Mouse (Mus musculus) 3T3-L1 (cell line): ENCODE data around the gene Samd8.

Experiments used
- DNase-seq: peaks from one replicate; pipeline ENCODE4 v3.0.0-alpha.2; 2015; ENCODE audit warnings: low read depth, low spot score

Samd8 gene

DNA sequence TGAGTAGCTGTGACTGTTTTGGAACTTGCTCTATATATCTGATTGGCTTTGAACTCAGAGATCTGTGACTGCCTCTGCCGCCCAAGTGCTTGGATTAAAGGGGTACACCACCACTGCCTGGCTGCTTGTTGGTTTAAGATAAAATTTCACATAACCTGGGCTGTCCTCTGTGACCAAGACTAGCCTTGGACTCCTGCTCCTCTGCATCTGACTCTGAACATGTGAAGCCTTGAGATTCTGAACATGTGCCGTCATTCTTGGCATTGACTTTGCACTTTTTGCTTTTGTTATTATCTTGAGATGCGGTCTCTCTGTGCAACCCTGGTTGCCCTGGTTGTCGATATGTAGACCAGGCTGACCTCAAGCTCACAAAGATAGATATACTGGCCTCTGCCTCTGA, 41.4 kb downstream of the Samd8 start:
- no peak for DNase-seq

DNA sequence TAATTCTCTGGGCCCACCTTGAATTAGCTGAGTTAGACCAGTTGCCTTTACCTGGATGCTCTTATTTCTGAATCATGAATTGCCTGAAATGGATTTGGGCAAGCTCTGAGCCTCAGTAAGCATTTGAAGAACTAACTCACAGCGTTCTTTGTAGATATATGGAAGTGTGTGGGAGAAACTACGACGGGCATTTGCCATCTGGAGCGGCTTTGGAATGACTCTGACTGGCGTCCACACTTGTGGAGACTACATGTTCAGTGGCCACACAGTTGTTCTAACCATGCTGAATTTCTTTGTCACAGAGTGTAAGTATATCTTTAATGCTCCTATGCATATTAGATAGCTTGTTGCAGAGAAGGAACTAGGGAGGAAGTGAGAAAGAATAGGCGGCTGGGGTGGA, 41.9 kb downstream of the Samd8 start:
- no peak for DNase-seq

DNA sequence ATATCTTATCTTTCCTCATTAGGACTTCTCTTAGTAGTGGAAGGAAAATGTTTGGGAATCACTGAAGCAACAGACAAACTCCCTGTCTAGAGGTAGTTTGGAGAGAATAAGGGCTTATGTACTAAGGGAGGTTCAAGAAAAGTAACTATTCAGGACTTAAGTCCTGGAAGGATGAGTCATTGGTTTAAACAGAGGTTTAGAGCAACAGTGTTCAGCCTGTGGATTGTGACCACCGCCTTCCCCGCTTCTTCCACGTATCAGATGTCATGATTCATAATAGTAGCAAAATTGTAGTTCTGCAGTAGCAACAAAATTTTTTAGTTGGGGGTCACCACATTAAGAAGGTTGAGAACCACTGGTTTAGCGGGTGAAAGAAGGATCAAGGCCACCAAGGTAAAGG, 50.3 kb downstream of the Samd8 start:
- peak; percentile 55 for DNase-seq

DNA sequence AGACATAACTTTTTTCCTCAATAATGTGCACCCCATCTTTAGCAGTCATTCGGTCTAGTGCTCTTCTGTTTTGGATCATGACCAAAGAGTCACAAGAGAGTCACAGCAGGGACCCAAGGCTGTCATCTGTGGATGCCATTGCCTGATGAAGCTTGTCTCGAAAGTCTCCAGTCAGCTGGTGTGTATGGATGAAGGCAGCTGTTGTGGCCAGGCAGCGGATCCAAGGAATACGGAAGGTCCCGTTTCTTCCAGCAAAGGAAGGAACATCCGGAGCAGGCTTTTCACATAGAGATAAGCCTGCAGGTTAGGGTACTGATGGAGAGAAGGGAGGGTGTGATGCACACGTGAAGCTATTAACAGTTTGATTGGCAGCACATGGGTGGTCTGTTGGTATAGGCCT, 51.3 kb downstream of the Samd8 start:
- DNase-seq, result no peak

DNA sequence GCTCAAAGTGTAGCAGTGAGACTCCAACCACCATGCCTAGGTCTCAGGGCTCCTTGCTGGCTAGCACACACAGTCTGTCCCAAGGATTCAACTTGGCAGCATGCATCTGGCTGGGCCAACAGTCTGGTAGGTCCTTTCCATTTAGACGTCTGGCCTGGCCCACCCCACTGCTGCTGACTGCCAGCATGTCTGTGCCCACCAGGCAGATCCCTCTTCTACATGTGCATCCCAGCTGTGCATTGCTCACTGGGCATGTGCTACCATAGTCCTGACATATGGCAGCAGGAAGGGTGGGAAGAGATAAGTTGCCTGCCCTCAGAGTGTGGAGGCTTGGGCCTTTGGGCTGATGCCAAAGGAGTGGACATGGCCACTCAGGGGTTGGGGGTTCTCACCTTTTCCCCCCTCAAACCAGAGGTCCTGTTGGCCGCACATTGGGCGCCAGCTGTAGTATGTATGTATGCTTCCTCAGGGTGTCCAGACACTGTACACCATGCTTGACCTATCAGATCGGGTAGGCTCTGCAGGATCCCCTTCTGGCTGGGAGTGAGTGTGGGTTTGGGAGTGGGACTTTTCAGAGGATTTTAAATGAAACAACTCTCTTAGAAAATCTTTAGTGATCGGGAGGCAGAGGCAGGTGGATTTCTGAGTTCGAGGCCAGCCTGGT, 52.3 kb downstream of the Samd8 start:
- no peak for DNase-seq

DNA sequence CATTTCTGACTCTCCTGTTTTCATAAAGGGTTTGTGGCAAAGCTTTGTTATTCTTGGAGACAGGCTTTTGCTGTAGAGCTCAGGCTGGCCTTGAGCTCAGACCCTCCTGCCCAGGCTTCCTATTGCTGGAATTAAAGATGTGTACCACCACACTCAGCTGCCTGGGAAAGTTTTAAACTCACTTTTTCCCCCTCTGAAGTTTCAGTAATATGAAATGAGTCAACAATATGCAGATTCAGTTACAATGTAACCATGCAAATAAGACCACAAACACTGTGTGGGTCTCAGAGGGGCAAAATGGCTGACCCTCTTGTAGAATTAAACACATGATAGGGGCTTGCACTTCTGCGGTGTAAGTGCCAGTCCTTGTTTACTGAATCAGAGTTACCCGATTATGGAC, 55.9 kb downstream of the Samd8 start:
- no peak for DNase-seq

DNA sequence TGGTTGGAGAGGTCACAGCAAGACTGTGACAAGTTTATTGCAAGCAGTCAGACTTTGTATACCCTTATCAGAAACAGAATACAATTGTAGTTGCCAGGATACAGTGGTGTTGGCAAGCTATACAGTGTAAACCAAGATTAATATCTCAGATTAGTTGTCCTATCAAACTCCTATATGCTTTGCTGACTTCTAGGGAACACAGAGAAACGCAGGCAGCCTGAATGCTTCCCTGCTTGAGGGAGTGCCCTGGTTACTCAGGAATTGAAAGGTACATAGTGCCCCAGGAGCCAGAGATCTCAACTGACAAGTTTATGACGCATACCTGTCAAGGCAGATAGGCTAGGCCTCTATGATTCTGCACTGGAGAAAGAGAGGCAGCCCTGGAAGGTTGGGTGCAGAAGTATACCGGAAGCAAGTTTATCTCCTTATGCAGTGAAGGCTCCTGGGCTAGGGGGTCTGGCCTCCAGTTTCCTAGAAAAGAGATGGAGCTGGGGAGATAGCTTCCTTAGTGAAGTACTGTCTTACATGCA, 56.4 kb downstream of the Samd8 start:
- DNase-seq, result no peak

DNA sequence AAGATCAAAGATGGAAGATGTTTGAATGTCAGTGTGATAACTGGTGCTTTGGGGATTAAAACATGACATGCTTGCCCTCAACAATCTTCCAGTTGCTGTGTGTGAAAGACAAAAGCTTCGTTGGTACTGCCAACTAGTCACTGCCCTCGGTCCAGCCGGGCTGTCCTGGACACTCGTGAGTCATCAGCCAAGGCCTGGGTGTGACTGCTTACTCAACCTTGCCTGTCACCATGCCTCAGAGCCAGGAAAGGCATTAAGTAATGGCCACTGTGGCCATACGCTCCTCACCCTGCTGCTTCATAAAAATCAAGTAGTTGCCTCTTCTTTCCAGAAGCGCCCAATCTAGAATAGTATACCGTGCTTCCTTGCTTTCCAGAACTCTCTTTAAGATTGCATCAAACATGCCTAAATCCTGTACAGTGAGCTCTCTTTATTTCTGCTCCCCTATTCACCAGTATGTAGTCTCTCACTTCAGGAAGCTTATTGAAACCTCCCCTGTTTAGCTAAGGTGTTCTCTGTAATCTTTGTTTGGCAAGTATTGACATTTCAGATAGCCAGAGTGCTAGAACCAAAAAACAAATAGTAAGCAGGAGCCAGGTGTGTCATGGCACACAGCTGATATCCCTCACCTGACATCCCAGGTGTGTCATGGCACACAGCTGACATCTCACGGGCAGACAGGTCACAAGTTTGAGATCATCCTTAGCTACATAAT, 58.0 kb downstream of the Samd8 start:
- DNase-seq, result peak; percentile 83

DNA sequence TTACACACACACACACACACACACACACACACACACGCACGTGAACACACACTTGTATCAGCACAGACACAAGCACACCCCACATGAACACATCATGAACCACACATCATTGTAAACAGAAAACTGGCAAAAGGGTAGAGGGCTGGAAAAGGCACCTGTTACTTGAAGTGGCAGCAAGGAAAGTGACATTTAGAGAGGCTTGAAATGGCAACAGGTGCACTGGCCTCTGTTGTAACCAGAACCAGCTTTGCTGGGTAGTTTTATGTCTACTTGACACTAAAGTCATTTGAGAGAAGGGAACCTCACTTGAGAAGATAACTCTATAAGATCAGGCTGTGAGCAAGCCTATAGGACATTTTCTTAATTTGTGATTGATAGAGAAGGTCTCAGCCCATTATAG, 59.1 kb downstream of the Samd8 start:
- DNase-seq, result no peak

DNA sequence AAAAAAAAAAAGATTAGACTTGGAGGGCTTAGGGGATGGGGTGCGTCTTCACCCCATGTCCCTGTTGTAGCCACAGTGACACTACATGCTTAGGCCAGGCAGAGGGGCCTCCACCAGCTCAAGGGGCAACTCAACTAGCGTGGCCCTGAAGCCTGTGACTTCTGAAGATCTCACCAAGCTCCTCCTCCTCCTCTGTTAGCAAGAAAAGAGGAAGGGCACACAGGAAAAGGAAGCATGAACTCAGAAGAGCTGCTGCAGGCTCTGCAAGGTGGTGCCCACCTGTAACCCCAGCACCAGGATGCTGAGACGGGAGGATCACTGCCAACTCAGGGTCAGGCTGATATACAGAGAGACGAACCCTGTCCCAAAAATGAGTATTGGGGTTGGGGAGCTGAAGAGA, 61.0 kb downstream of the Samd8 start:
- DNase-seq, result no peak

DNA sequence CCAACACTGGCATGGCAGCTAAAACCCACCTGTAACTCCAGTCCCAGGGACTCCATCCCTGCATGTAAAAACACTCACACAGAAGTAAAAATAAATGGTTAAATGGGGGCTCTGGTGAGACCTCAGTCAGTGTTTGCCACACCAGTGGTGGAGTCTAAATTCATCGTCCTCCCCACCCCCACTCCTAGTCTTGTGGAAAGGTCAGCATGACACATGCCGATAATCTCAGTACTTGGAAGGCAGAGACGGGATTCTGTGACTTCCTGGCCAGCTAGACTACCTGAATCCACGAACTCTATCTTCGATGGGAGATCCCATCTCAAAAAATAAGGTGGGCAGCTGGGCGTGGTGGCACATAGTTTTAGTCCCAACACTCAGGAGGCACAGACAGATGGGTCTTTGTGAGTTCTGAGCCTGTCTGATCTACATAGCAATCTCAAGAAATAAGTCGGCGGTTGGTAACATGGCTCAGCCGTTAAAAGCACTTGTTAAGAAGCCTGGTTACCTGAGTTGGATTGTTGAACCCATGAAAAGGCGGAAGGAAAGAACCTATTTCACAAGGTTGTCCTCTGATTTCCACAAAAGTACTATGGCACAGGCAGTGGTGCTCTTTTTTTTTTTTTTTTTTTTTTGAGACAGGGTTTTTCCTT, 61.5 kb downstream of the Samd8 start:
- DNase-seq, result no peak

DNA sequence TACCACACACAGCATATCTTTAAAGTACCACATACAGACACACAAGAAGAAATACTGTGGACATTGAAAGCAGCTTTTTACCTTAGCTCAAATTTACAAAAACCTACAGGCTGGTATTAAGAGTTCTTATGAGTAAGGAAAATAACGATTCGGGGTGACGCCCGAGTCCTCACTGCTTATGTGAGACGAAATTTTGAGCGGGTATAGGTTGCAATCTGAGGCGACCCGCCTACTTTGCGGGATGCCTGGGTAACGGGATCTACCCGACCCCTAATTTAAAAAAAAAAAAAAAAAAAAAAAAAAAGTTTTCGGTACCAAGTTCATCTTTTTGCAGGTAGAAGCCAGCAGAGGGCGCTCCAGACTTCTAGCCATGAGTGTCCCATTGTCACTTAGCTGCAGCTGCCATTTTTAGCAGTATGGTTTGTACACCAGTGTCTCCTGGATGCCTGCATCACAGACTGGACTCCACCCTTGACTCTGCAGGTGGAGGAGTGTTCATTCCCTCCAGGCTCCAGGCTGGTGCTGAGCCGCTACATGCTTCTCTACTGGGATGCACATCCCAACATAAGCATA, 62.3 kb downstream of the Samd8 start:
- peak; percentile 86 for DNase-seq

DNA sequence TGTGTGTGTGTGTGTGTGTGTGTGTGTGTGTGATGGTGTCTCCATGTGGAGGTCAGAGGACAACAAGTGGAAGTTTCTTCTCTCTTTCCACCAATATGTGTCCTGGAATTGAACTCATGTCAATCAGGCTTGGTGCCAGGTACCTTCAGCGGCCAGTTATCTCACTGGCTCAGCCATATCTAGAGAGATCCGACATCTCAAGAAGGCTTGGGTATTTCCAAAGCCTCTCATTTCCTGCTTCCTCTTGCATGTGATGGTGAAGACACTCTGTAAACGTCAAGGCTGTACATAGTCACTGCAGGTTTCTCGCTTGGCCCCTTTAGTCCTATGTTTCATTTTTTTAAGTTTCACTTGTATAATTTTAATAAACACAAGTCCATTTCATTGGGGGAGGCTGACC, 62.9 kb downstream of the Samd8 start:
- DNase-seq, result no peak

DNA sequence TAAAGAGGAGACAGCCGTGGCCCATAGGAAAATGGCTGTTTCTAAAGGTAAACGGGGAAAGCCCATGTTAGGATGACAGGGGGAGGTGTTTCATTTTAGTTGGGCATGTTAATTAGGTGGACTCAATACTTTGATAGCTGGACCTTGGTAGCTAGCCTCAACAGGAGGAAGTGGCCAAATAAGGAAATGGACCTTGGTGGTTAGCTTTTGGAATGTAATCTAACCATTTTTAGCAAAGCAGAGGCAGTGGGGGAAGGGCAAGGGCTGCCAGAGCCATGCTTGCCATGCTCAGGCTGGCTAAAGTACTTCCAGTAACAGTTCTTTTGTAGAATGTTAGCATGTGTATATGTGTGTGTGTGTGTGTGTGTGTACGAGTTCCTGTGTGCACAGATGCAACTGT, 63.5 kb downstream of the Samd8 start:
- peak; percentile 57 for DNase-seq

DNA sequence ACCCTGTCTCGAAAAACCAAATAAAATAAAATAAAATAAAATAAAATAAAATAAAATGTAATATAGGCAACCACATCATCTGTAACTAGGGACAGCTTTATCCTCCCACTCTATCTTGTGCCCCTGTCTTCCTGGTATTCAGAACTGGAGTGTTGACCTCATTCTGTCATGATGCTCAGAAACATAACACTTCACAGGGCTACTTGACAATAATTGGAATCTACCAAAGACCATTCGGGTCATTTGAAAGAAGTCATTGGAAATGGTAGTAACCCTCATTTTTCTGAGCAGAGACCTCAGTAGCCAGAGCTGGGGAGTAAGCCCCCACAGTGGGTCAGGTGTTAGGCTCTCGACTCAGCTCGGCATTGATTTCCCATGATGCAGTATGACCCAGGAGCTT, 64.3 kb downstream of the Samd8 start:
- no peak for DNase-seq

DNA sequence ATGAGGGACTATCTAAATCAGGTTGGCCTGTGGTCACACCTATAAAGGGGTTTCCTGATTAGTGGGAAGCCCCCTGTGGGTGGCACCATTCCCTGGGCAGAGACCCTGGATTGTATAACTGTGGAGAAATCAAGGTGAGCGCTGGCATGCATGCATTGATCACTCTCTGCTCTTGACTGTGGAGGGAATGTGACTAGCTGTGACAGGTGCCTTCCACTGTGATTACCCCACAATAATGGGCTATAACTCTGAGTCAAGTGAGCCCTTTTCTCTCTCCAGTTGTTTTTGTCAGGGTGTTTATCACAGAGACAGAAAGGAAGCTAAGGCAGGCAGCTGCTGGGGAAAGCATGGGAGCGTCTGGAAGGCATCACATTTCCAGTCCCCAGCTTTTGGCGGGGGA, 65.9 kb downstream of the Samd8 start:
- DNase-seq, result no peak

DNA sequence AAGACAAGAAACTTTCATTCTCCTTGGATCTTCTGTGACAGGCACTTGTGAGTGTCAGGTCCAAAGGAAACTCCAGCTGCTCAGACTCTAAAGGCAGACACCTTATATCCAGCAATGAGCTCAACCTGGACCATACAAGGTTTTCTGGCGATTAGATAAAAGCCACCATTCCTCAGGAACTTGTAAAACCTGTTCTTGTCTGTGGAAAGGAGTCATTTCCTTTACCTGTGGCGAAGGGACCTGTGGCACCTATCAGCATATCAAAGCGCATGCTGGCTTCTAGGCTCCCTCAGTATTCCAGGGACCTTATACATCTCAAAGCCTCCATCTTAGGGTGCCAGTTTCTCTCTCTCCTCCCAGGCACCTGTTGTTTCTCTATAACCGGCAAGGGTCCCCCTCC, 67.1 kb downstream of the Samd8 start:
- DNase-seq, result no peak

DNA sequence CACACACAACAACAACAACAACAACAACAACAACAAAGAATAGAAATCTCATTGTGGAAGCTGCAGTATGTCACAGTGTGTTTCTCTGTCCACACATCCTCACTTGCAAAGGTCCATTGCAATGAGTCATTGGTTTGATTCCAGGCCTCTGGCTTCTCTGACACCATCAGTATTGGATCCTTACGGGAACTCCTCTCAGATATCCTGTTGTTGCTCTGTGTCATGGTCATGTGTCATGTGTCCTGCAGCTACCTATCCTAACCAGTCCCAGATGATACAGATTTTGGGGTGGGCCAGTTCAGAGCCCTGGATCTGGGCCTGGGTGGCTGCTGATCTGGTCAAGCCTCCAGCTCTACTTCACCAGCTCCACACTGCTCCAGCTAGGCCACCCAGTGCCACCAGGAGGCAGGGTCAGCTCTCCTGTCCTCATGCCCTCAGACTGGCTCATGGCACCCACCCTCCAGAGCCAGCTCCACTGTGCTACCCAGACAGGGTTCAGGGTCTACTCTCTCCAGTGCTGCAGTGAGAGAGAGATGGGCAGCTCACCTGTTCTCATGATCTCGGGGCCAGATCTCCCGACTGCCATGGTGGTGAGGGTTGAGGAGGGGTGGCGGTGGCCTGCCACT, 70.7 kb downstream of the Samd8 start:
- peak; percentile 97 for DNase-seq

DNA sequence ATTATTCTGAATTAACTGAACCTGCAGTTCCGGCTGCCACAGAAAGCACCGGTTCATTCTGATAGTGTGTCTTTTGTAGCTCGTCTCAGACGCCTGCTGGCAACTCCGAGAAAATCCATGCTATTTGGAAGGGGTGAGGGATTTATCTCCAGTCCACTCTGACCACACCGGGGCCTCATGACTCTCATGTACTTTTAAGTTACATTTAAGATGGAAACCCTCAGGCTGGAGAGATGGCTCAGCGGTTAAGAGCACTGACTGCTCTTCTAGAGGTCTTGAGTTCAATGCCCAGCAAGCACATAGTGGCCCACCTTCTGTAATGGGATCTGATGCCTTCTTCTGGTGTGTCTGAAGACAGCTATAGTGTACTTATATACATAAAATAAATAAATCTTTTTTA, 72.0 kb downstream of the Samd8 start:
- DNase-seq, result no peak

DNA sequence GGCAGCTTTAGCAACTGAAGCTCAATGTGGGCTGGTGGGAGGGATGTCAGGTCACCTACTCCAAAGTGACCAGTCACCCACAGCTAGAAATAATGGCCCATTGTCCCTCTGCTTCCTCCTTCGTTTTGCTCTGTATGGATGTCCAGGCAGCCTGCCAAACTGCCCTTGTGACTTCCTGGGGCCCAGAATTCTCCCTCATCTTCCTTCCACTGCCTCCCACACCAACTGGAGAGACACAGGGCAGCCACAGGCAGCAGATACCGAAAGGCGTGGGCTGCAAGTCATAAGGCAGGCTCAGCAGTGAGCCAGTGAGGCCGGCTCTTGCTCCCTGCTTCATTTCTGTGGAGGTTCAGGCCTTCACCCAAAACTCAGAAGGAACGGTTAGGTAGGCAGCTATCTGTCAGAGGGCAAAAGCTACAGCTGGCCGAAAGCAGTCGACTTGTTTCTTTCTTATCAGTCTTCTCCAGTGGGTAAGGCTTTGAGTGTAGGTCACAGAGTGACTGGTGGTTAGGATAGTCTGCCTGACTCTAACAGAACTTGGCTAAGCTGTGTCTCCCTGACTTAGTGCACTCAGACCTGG, 72.6 kb downstream of the Samd8 start:
- DNase-seq, result peak; percentile 84

DNA sequence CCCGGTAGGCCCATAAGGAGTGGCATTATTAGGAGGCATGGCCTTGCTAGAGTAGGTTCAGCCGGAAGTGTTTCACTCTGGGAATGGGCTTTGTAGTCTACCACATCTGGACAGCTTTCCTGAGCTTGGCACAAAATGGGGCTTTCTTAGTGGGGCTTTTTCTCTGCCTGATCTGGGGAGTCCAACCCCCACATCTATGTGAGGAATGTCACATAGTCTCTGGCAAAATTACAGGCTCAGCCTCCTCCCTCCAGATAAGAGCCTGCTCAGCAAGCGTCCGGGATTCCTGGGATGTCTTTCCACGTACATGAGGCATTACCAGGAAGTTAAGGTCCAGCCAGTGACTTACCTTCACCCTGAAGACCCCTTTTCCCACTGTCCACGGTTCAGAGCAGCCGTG, 73.6 kb downstream of the Samd8 start:
- peak; percentile 57 for DNase-seq

DNA sequence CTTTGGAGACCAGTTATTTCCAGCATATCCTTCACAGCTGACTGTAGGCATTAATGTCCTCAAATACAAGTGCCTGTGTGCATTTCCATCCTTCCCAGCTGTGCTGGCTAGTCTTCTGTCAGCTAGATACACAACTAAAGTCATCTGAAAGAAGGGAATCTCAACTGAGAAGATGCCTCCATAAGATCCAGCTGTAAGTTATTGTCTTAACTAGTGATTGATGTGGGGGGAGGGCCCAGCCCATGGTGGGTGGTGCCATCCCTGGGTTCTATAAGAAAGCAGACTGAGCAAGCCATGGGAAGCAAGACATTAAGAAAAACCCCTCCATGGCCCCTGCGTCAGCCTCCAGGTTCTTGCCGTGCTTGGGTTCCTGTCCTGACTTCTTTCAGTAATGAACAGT, 74.6 kb downstream of the Samd8 start, which contains the start of gene Vdac2:
Gene Vdac2 (plus strand): TSS at position 301 of the 400 bp plus-strand sequence.
- no peak for DNase-seq
